Comparison of ENCODE assay signal across 17 mouse cellular contexts in genomic region chr9:14773813-14774212, GRCm38 (mm10). TPM values are rescaled to one million over a fixed set of nuclear protein-coding genes. Genes with fewer than 3 reads are reported as not detected.
DNase-seq lines count a peak whose midpoint lies in the region; ATAC-seq and TF ChIP-seq lines count a peak whose summit lies in the region.
"Had no signal": no experiment of that assay in that cellular context is flagged by ENCODE, and none has a peak within 500 bp of the region (broad histone marks: within the 10 kb centered on the region; RNA-seq: fewer than 3 reads in every experiment).

No protein-coding gene starts in this region.

- no peak overlapping the region for H3K9ac ChIP-seq in stomach, postnatal 0 days (ENCODE audit: low read length)
- no peak overlapping the region for H3K9ac ChIP-seq in kidney, embryonic 14.5 days (ENCODE audit: low read depth, low read length)
- H3K9ac ChIP-seq: heart, embryonic 13.5 days; lung, embryonic 15.5 days had no signal

- no peaks in the 10 kb centered on the region for H3K4me1 ChIP-seq in lung, adult 2 months (ENCODE audit: control insufficient read depth, insufficient read depth, low read length)
- H3K4me1 ChIP-seq in stomach, postnatal 0 days (replicated peaks; ENCODE audit: control insufficient read depth, insufficient read depth), result 0 out of 2 replicates have a peak, but pooled peaks cover 2% of the 10 kb centered on the region
- 0 out of 2 replicates have a peak, but pooled peaks cover 3% of the 10 kb centered on the region for H3K4me1 ChIP-seq in kidney, embryonic 14.5 days (ENCODE audit: control insufficient read depth, insufficient read depth, low read length)

- H3K27ac ChIP-seq in stomach, postnatal 0 days (replicated peaks), result no peak overlapping the region
- no peak overlapping the region for H3K27ac ChIP-seq in kidney, embryonic 14.5 days (ENCODE audit: low read depth, low read length)
- H3K27ac ChIP-seq: heart, embryonic 13.5 days; lung, embryonic 15.5 days had no signal

- no peak overlapping the region for H3K4me3 ChIP-seq in lung, adult 2 months (replicated peaks; ENCODE audit: extremely low read depth, low read depth, low read length)
- no peak overlapping the region for H3K4me3 ChIP-seq in stomach, postnatal 0 days (ENCODE audit: low read depth, low read length)
- no peak overlapping the region for H3K4me3 ChIP-seq in kidney, embryonic 14.5 days (ENCODE audit: low read length)
- H3K4me3 ChIP-seq: heart, embryonic 13.5 days; lung, embryonic 15.5 days had no signal

- TF ChIP-seq CTCF in lung, adult 2 months (IDR thresholded peaks at IDR 0.05; ENCODE audit: insufficient read depth, low read length), result no peak
- peak; percentile 68 for TF ChIP-seq CTCF in stomach, postnatal 0 days (IDR thresholded peaks at IDR 0.05; ENCODE audit: low read depth)

- no peak for TF ChIP-seq EP300 in stomach, postnatal 0 days (optimal IDR thresholded peaks at IDR 0.05)

- intact Hi-C loops in heart, postnatal 14 days (cut with DNase I), result loop anchor here (2.0 to 5.0 kb wide), 2 partner anchors 241 to 438 kb away; no protein-coding TSS in a partner anchor

- no peak overlapping the region for H3K4me2 ChIP-seq in stomach, postnatal 0 days (replicated peaks; ENCODE audit: low read depth)
- no peak overlapping the region for H3K4me2 ChIP-seq in kidney, embryonic 14.5 days (replicated peaks; ENCODE audit: low read depth, low read length)
- H3K4me2 ChIP-seq: heart, embryonic 13.5 days; lung, embryonic 15.5 days had no signal

- peak; percentile 32 for ATAC-seq in activated CD4-positive, CD25-positive, alpha-beta regulatory T cell, adult 4 months
- ATAC-seq in stomach, postnatal 0 days (ENCODE audit: low FRiP score, low TSS enrichment), result no peak
- ATAC-seq in kidney, embryonic 14.5 days (ENCODE audit: low FRiP score, low TSS enrichment), result no peak
- ATAC-seq: inflammation-experienced regulatory T-cells, adult 6 months had no signal

- no peaks in the 10 kb centered on the region for H3K36me3 ChIP-seq in stomach, postnatal 0 days (ENCODE audit: control insufficient read depth, insufficient read depth, low read length)
- no peaks in the 10 kb centered on the region for H3K36me3 ChIP-seq in kidney, embryonic 14.5 days (ENCODE audit: control insufficient read depth, insufficient read depth, low read length)
- H3K36me3 ChIP-seq: heart, embryonic 13.5 days; lung, embryonic 15.5 days had no signal

- WGBS in lung, adult 2 months, result 32% methylated on average over 2 of the region's 2 CpGs
- WGBS in stomach, postnatal 0 days, result 33% methylated on average over 2 of the region's 2 CpGs
- WGBS in kidney, embryonic 14.5 days, result 48% methylated on average over 2 of the region's 2 CpGs

- no peaks in the 10 kb centered on the region for H3K9me3 ChIP-seq in stomach, postnatal 0 days (ENCODE audit: control insufficient read depth, low read length)
- no peaks in the 10 kb centered on the region for H3K9me3 ChIP-seq in kidney, embryonic 14.5 days (ENCODE audit: control insufficient read depth, low read length)
- H3K9me3 ChIP-seq: heart, embryonic 13.5 days; lung, embryonic 15.5 days had no signal

- TF ChIP-seq POLR2A in lung, adult 2 months (IDR thresholded peaks at IDR 0.05; ENCODE audit: borderline replicate concordance, extremely low read depth, low read depth, low read length), result no peak

- H3K27me3 ChIP-seq in stomach, postnatal 0 days (ENCODE audit: control insufficient read depth, insufficient read depth, low read length), result no peaks in the 10 kb centered on the region
- H3K27me3 ChIP-seq in kidney, embryonic 14.5 days (ENCODE audit: control insufficient read depth, insufficient read depth, low read length), result 0 out of 2 replicates have a peak, but pooled peaks cover 3% of the 10 kb centered on the region

- peak; percentile 17 for DNase-seq in heart, adult 11 months
- DNase-seq in heart, postnatal 14 days, result no peak
- DNase-seq in lung, postnatal 10 days, result peak; percentile 14
- no peak for DNase-seq in lung, adult 2 months
- no peak for DNase-seq in stomach, postnatal 0 days (ENCODE audit: low spot score)
- DNase-seq in thymus, postnatal 10 days (ENCODE audit: low spot score in 2 of 2), result no peak
- DNase-seq: adrenal gland, postnatal 10 days; cerebellum, adult 11 months; thymus, postnatal 14 days had no signal

RNA-seq across cellular contexts. Expression of gene 1700012B09Rik, which starts 3.0 kb away (rescaled TPM):
- not detected for total RNA-seq in heart, postnatal 14 days (2021)
- 0.72 and 1.6 TPM in 2 replicates for polyA plus RNA-seq in lung, adult 2 months (2012; rRNA removed)
- polyA plus RNA-seq in activated CD4-positive, CD25-positive, alpha-beta regulatory T cell, adult 4 months (2017; shearing (Covaris generic)), result not detected
- not detected in 2 replicates for polyA plus RNA-seq in stomach, postnatal 0 days (2015; fragmentation: Nextera tagmentation; extraction: Ambion mirVana)
- polyA plus RNA-seq in kidney, embryonic 14.5 days (2014; fragmentation: Nextera tagmentation; extraction: Ambion mirVana), result not detected in 2 replicates
- total RNA-seq: adrenal gland, postnatal 10 days; ES-E14 had no signal
- polyA plus RNA-seq: heart, embryonic 13.5 days; inflammation-experienced regulatory T-cells, adult 6 months; limb, embryonic 11.5 days had no signal

RNA-seq across cellular contexts. Expression of gene Mre11a, which starts 10.6 kb away (rescaled TPM):
- total RNA-seq in heart, postnatal 14 days (2021), result 1 to 10 TPM; 8.1 to 8.9 TPM
- polyA plus RNA-seq in lung, adult 2 months (2012; rRNA removed), result 2.1 and 3.8 TPM in 2 replicates
- 10 to 100 TPM; 19.6 to 24.6 TPM for polyA plus RNA-seq in activated CD4-positive, CD25-positive, alpha-beta regulatory T cell, adult 4 months (2017; shearing (Covaris generic))
- polyA plus RNA-seq in stomach, postnatal 0 days (2015; fragmentation: Nextera tagmentation; extraction: Ambion mirVana), result 9.7 TPM in 2 replicates
- polyA plus RNA-seq in kidney, embryonic 14.5 days (2014; fragmentation: Nextera tagmentation; extraction: Ambion mirVana), result 25.8 and 36.9 TPM in 2 replicates

RNA-seq across cellular contexts. Expression of gene Ankrd49, which starts 10.8 kb away (rescaled TPM):
- 1 to 10 TPM; 8.0 to 8.1 TPM for total RNA-seq in heart, postnatal 14 days (2021)
- 3.3 and 5.0 TPM in 2 replicates for polyA plus RNA-seq in lung, adult 2 months (2012; rRNA removed)
- polyA plus RNA-seq in activated CD4-positive, CD25-positive, alpha-beta regulatory T cell, adult 4 months (2017; shearing (Covaris generic)), result 10 to 100 TPM; 25.5 to 30.9 TPM
- 31.7 and 33.4 TPM in 2 replicates for polyA plus RNA-seq in stomach, postnatal 0 days (2015; fragmentation: Nextera tagmentation; extraction: Ambion mirVana)
- 44.5 and 46.8 TPM in 2 replicates for polyA plus RNA-seq in kidney, embryonic 14.5 days (2014; fragmentation: Nextera tagmentation; extraction: Ambion mirVana)

RNA-seq across cellular contexts. Expression of gene Fut4, which starts 21.6 kb away (rescaled TPM):
- under 1 TPM; 0.68 to 0.69 TPM for total RNA-seq in heart, postnatal 14 days (2021)
- 3.5 and 5.3 TPM in 2 replicates for polyA plus RNA-seq in lung, adult 2 months (2012; rRNA removed)
- under 1 TPM; 0.08 to 0.14 TPM for polyA plus RNA-seq in activated CD4-positive, CD25-positive, alpha-beta regulatory T cell, adult 4 months (2017; shearing (Covaris generic))
- polyA plus RNA-seq in stomach, postnatal 0 days (2015; fragmentation: Nextera tagmentation; extraction: Ambion mirVana), result 14.0 and 14.5 TPM in 2 replicates
- polyA plus RNA-seq in kidney, embryonic 14.5 days (2014; fragmentation: Nextera tagmentation; extraction: Ambion mirVana), result 1.5 and 3.5 TPM in 2 replicates
- polyA plus RNA-seq: inflammation-experienced regulatory T-cells, adult 6 months had no signal

RNA-seq across cellular contexts. Expression of gene Piwil4, which starts 33.3 kb away (rescaled TPM):
- not detected for total RNA-seq in heart, postnatal 14 days (2021)
- 4.6 and 5.6 TPM in 2 replicates for polyA plus RNA-seq in lung, adult 2 months (2012; rRNA removed)
- polyA plus RNA-seq in activated CD4-positive, CD25-positive, alpha-beta regulatory T cell, adult 4 months (2017; shearing (Covaris generic)), result under 1 TPM in 1 of 2 experiments, not detected in 1; 0.45 TPM
- 0.45 and 0.53 TPM in 2 replicates for polyA plus RNA-seq in stomach, postnatal 0 days (2015; fragmentation: Nextera tagmentation; extraction: Ambion mirVana)
- polyA plus RNA-seq in kidney, embryonic 14.5 days (2014; fragmentation: Nextera tagmentation; extraction: Ambion mirVana), result not detected in 2 replicates
- total RNA-seq: layer of hippocampus, adult 8-10 months had no signal

Comparison
In these comparisons a context has a peak if more than half of its experiments do, and no peak if none do; other contexts are left out.
1. DNase-seq: peak in heart, adult 11 months (single experiment) and lung, postnatal 10 days (single experiment); none in heart, postnatal 14 days (0 of 2), lung, adult 2 months (single experiment), stomach, postnatal 0 days (single experiment) and thymus, postnatal 10 days (0 of 2).